Mouse (Mus musculus) erythroblast, embryonic 14.5 days (primary cell): ENCODE results near the gene Bace2.

ENCODE experiments used
- GATA1 ChIP-seq: IDR thresholded peaks from 2 replicates; pipeline ENCODE4 v1.6.1; 2012; ENCODE audit warnings: low read length, inconsistent platforms, mixed read lengths
- TAL1 ChIP-seq: IDR thresholded peaks from 3 replicates; pipeline ENCODE4 v1.6.1; 2012; ENCODE audit warnings: low read length, inconsistent platforms, mixed read lengths

GRCm38 (mm10) chr16:97437448-97438056 is 81.0 kb downstream of the Bace2 start:
- TF ChIP-seq TAL1 (no peak), GATA1 (no peak)
